Mouse (Mus musculus) right cerebral cortex, postnatal 14 days (tissue): Measurements from ENCODE around the gene Gm4756.
"Not testable (repeated sequence)": the region's sequence is repeated elsewhere in the genome, so short reads cannot be mapped to it uniquely, and the experiment has no call there.

Experiments
- DNase-seq: peaks from one replicate; pipeline ENCODE4 v3.0.0; 2022

Gm4756 gene

DNA sequence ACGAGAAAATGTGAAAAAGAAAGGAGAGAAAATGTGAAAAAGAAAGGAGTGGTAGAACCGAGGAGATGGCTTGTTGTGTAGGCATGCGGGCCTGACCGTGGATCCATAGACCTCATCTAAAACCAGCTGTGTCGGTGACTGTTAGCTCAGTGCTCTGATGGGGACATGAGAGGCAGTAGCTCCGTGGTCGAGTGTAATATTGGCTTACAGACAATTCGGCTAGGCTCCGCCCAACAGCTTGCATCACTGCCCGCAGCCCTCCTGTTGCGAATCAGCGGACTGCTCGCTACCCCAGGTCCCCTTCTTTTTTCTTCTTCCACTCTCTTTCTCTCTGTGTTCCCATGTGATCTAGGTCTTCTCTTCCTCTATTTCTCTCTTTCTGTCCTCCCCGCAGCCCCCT lies 540 bp downstream of the Gm4756 start:
- no peak for DNase-seq

GRCm38 (mm10) chr12:72638025-72638424 lies 11.4 kb downstream of the Gm4756 start:
- no peak for DNase-seq

- no peak for DNase-seq
Measured at GRCm38 (mm10) chr12:72628751-72629150, 20.7 kb downstream of the Gm4756 start.

DNA sequence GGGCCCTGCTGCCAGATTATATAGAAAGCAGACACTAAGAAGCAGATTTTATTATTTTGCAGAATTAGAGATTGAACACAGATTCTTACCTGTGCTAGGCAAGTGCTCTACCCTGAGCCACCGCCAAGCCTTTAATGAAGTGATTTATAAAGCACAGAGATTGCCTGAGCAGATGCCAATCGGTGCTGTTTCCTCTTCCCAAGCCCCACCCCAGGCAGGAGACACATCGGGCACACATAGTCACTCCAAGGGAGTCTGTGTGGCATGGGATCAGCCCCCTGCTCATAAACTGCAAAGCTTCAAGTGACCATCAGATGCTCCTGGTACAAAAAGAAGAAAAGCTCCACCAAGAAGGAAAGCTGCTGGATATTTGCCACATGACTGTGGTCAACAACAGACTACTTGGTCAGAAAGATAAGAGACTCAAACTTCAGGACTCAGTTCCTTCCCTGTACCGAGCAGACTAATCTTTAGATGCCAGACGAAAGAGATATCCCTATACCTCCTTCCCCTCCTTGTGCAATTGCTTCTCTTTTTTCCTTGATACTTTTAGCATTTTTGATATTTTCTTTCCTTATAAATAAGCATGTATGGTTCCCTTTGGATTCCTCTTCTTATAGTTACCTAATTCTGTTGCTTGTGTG lies 26.5 kb downstream of the Gm4756 start:
- no peak for DNase-seq

- DNase-seq, result no peak
Measured at GRCm38 (mm10) chr12:72621441-72621840, 28.0 kb downstream of the Gm4756 start.

DNA sequence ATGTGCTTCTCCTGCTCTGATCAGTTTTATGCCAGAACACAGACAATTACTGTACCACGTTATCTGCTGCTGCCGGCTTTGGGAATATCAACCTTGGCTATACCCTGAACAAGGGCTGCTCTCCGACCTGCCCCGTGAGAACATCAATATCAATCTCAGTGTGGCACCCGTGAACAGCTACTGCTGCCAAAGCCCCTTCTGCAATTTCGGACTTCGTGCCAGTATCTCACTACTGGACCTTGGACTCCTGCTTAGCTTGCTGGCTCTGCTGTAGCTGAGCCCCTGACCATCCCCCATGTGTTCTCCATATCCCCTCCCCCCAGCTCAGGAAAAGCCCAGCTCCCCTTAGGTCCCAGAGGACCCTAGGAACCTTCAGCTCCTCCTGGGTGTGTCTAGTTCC lies 28.6 kb downstream of the Gm4756 start:
- no peak for DNase-seq

DNA sequence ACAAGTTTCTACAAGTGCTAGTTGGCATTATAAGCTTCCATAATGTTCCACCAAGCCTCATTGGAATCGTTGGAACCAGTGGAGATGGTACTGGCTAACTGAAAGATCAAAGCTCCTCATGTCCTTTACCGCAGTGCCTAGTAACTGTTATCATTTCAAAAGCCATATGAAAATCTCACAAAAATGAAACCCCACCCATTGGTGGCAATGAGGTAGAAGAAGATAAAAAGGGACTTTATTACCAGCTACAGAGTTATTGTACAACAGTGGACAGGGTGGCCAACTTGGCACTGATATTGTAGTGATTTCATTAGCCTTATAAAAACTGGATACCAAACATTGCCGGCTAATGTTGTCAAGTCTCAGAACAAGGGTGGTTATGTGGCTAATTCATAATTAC lies 37.4 kb downstream of the Gm4756 start:
- DNase-seq, result no peak

DNA sequence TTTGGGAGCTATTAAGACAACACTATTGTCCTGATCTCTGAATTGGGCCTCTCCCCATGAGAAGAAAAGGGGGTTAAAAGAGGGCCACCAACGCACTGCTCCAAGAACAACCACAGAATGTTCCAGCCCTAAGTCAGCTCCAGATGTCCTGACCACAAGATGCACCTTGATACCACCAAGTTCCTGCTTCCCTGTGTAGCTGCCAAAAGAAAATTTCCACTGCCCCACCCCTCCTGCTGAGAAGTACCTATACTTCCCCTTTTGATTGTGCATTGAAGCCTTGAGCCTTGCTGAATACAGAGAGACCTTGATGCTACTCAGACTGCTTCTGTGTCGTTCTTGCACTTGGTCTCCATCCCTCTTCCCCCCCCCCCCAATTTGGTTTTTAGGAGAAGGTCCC lies 50.7 kb downstream of the Gm4756 start:
- DNase-seq, result not testable (repeated sequence)

DNA sequence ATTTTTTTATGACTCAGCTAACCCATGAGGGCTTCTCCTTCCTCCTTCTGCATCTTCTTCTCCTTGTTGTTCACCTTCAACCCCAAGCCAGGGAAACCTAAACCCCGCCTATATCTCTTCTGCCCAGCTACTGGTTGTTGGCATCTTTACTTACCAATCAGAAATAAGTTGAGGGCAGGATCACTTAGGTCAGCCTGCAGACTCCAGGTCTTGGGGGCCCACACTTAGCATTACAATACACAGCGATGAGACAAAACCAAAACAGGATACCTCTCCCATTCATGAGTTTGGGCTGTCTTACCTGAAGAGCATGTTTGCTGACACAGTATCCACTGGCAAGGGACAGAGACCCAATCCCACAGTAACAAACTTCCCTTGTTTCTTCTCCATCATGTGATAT lies 55.5 kb downstream of the Gm4756 start:
- DNase-seq, result no peak

DNA sequence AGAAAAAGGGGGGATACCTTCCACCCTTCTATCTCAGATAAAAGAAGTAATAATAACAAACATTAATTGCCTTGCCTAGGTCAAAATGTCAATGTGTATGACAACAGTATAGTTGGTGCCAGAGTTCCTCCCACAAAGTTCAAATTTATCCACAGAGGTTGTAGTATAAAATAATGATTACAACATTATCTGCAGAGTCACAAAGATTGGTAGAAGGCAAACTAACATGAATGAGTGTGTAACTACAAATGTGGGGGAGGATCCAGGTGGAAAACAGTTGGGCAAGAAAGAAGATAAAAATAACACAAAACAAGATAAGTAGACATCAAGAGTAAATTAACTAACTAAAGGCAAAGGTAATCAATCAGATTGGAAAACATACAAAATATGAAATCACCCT lies 56.5 kb downstream of the Gm4756 start:
- DNase-seq, result no peak

GRCm38 (mm10) chr12:72585339-72585738 lies 64.1 kb downstream of the Gm4756 start:
- DNase-seq, result no peak

DNA sequence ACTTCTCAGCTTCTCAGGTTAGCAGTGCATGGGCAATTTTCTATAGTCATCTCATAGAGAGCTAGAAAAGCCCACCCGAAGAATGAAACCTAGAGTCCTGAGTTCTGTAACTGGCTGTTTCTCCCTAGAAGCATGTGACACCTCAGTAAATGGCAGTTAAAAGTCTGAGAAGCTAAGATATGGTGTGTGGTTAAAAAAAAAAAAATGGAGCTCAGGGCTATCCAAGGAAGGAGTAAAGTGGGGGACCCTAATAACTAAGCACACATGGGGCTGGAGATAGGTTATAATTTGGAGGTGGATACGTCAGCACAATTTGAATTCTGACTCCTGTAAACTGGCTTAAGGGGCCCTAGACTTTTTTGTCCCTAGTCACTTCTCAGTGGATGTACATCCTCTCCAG lies 66.4 kb downstream of the Gm4756 start:
- DNase-seq, result no peak

DNA sequence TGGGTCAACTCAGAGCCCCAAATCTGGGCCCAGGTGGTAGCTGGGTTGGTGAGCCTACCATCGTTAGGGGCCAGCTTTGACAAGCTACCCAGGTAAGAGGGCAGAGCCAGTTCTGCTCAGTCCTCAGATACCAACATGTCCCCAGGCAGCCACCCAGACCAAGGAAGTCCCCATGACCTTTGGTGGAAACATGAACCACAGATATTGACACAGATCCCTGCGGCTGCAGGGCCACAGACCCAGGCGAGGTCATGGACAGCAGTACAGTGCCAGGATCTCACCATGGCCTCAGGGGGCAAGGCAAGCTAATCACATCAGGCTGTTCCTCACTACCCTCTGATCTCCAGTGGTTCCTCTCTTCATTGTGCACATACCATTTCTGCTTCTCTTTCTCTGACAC lies 67.4 kb downstream of the Gm4756 start:
- no peak for DNase-seq

GRCm38 (mm10) chr12:72564281-72564795 lies 85.1 kb downstream of the Gm4756 start:
- DNase-seq, result no peak

- no peak for DNase-seq
Measured at GRCm38 (mm10) chr12:72554347-72554746, 95.1 kb downstream of the Gm4756 start.

GRCm38 (mm10) chr12:72538571-72538970 lies 110.9 kb downstream of the Gm4756 start:
- peak; percentile 23 for DNase-seq

- DNase-seq, result peak; percentile 95
Measured at GRCm38 (mm10) chr12:72536021-72536597, 113.4 kb downstream of the Gm4756 start, which contains the start of gene Pcnx4. Pcnx4 (plus strand) TSS chr12:72536383.

- peak; percentile 21 for DNase-seq
Measured at GRCm38 (mm10) chr12:72535599-72535998, 113.9 kb downstream of the Gm4756 start.

DNA sequence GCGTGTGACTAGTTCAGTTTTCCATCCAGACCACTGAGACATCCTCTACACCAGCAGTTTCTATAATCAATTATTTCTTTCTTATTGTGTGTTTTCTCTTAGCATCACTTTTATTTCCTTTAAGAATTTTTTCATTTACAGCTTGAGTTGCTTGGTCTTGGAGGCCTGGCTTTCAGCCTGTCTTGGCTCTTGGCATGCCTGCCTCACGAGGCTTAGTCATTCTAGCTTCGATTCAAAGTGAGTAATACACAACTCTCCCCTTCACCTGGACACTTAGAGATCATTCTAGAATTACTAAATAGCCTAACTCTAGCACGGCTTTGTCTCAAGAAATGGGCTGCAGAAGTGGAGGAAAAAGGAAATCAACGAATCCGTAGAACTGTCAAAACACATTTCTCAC lies 115.5 kb downstream of the Gm4756 start:
- DNase-seq, result no peak

DNA sequence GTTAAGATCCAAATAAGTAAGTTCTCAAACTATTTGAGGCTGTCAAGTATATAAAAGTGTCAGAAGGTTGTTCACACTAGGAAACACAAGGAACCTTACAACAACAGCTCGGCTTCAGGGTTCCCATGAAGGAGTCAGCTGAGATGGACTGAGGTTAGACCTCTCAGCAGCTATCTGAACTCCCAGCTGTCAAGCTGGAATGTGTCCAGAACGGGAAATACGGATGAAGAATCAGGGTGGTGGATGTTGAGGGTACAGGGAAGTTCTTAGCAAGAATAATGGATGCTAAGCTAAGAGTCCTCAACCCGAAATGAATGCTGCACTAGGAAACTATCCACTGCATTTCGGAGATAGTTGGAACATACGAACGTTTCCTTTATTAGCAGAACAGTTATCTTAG lies 117.2 kb downstream of the Gm4756 start:
- no peak for DNase-seq
